Mouse (Mus musculus) liver, embryonic 14.5 days (tissue): ENCODE data around the gene Rps7.

Experiments
- CTCF ChIP-seq: IDR thresholded peaks from 2 replicates; pipeline ENCODE4 v1.5.1; 2016; ENCODE audit warnings: antibody characterized with exemption, low read depth, control low read depth
- EP300 ChIP-seq: IDR thresholded peaks from 2 replicates; pipeline ENCODE4 v1.6.1; 2016; ENCODE audit warnings: antibody characterized with exemption, low read depth

- TF ChIP-seq CTCF (no peak), EP300 (no peak)
Measured at GRCm38 (mm10) chr12:28603494-28603893, 32.3 kb downstream of the Rps7 start.
